Mouse (Mus musculus): ENCODE measurements around the gene Zfp26.

DNA sequence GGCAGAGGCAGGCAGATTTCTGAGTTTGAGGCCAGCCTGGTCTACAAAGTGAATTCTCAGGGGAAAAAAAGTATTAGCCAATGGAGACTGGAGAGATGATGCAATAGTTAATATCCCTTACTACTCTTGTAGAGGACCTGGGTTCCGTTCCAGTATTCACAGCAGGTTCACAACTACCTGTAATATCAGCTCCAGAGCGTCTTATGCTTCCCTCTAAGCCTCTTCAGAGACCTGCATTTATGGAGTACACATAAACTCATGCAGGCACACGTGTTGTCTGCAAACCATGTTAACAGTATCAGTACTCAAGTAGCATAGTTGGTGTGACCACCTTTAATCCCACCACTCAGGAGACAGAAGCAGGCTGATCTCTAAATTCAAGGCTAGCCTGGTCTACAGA, 30.0 kb downstream of the Zfp26 start:
- TF ChIP-seq MAZ (IDR thresholded peaks at IDR 0.05; ENCODE audit: low read depth, low read length) (no peak), MAFK (IDR thresholded peaks at IDR 0.05; ENCODE audit: insufficient replicate concordance, low read length) (no peak), SMC3 (IDR thresholded peaks at IDR 0.05; ENCODE audit: low read depth, low read length) (no peak), TBP (conservative IDR thresholded peaks at IDR 0.05; ENCODE audit: low read depth, low read length) (no peak)
